In genomic region chr14:45385596-45385995, GRCm38 (mm10) we compare ENCODE assay signal across 25 mouse cellular contexts. TPM values are rescaled to one million over a fixed set of nuclear protein-coding genes. Genes with fewer than 3 reads are reported as not detected.
DNase-seq lines count a peak whose midpoint lies in the region; TF ChIP-seq lines count a peak whose summit lies in the region.
"Had no signal": no experiment of that assay in that cellular context is flagged by ENCODE, and none has a peak within 500 bp of the region (broad histone marks: within the 10 kb centered on the region; RNA-seq: fewer than 3 reads in every experiment).

No protein-coding gene starts in this region.

- peaks cover 41% of the 10 kb centered on the region for H3K79me2 ChIP-seq in myocyte (ENCODE audit: control insufficient read depth, insufficient read depth)

- H3ac ChIP-seq in myocyte (ENCODE audit: control insufficient read depth, insufficient read length) = no peak overlapping the region

- H3K36me3 ChIP-seq in myocyte (ENCODE audit: control insufficient read depth, insufficient read depth) = peaks cover 43% of the 10 kb centered on the region

- peak; percentile 45 for TF ChIP-seq POLR2A in myocyte (IDR thresholded peaks at IDR 0.05; ENCODE audit: insufficient read length, low read depth)

- DNase-seq in 3T3-L1 (ENCODE audit: low read depth, low spot score) (peak; percentile 40), 416B (ENCODE audit: low read depth) (peak; percentile 43), MN1 (ENCODE audit: low spot score) (peak; percentile 48)
- no peak for DNase-seq in testis, postnatal 10 days (ENCODE audit: low spot score)
- DNase-seq in thymus, adult 18-20 months = no peak
- DNase-seq: adrenal gland, postnatal 10 days; adrenal gland, postnatal 36 days; B cell, adult 2 months; cerebellum, adult 18-20 months; cerebellum, adult 9-10 months; cerebellum, postnatal 25 days; embryo, embryonic 11 days; gastrocnemius, postnatal 25 days; heart, adult 2 months had no signal

- H3K27me3 ChIP-seq in myocyte (ENCODE audit: control insufficient read depth, insufficient read depth, insufficient read length) = no peaks in the 10 kb centered on the region
- H3K27me3 ChIP-seq: embryonic facial prominence, embryonic 13.5 days; forebrain, embryonic 12.5 days; forebrain, embryonic 15.5 days; heart, embryonic 13.5 days; hindbrain, embryonic 12.5 days; hindbrain, embryonic 15.5 days; Patski had no signal

- no peak overlapping the region for H3K4me3 ChIP-seq in myocyte
- H3K4me3 ChIP-seq: embryonic facial prominence, embryonic 10.5 days; embryonic facial prominence, embryonic 13.5 days; erythroblast, embryonic 14.5 days; forebrain, embryonic 12.5 days; forebrain, embryonic 15.5 days; heart, adult 2 months; heart, embryonic 10.5 days; heart, embryonic 13.5 days; hindbrain, embryonic 12.5 days; hindbrain, embryonic 15.5 days had no signal

- H3K4me2 ChIP-seq in myocyte (ENCODE audit: low read depth) = peak overlapping the region; percentile 71
- H3K4me2 ChIP-seq: embryonic facial prominence, embryonic 13.5 days; forebrain, embryonic 12.5 days; forebrain, embryonic 15.5 days; heart, embryonic 13.5 days; hindbrain, embryonic 12.5 days; hindbrain, embryonic 15.5 days had no signal

TF ChIP-seq in myocyte, 11 proteins besides CTCF, POLR2A, EP300 and RAD21:
- no peak for TF ChIP-seq TCF12 (IDR thresholded peaks at IDR 0.05; ENCODE audit: insufficient read depth, poor library complexity, severe bottlenecking)
- no peak for TF ChIP-seq MYOD1 (IDR thresholded peaks at IDR 0.05; ENCODE audit: control insufficient read depth in 1 of 3, insufficient read length in 2 of 3, low read depth in 2 of 3)
- peak; percentile 73 for TF ChIP-seq POLR2AphosphoS2 (IDR thresholded peaks at IDR 0.05; ENCODE audit: insufficient read length, low read depth)
- TF ChIP-seq SRF (IDR thresholded peaks at IDR 0.05; ENCODE audit: control insufficient read depth, insufficient read length, low read depth) = no peak
- TF ChIP-seq TCF3 (IDR thresholded peaks at IDR 0.05; ENCODE audit: insufficient read length, low read depth) = no peak
- no peak for TF ChIP-seq REST (IDR thresholded peaks at IDR 0.05; ENCODE audit: insufficient read depth, insufficient read length)
- TF ChIP-seq CEBPB (IDR thresholded peaks at IDR 0.05; ENCODE audit: insufficient read depth, poor library complexity, severe bottlenecking) = peak; percentile 86
TF ChIP-seq in myocyte: peak in this region for 2.

RNA-seq across cellular contexts. Expression of gene Gnpnat1, which starts 19.1 kb away (rescaled TPM):
- 33.9 TPM for polyA plus RNA-seq in myocyte (2012; fragmentation: generic; extraction: Trizol)
- polyA plus RNA-seq: erythroblast, embryonic 14.5 days had no signal

RNA-seq across cellular contexts. Expression of gene Styx, which starts 34.7 kb away (rescaled TPM):
- 6.3 TPM for polyA plus RNA-seq in myocyte (2012; fragmentation: generic; extraction: Trizol)

RNA-seq across cellular contexts. Expression of gene Psmc6, which starts 56.0 kb away (rescaled TPM):
- 72.7 TPM for polyA plus RNA-seq in myocyte (2012; fragmentation: generic; extraction: Trizol)

Comparison
In these comparisons a context has a peak if more than half of its experiments do, and no peak if none do; other contexts are left out.
1. DNase-seq: peak in 3T3-L1 (single experiment), 416B (single experiment) and MN1 (single experiment); none in testis, postnatal 10 days (single experiment) and thymus, adult 18-20 months (0 of 2).